ENCODE assay signal across 8 mouse cellular contexts in genomic region chr2:165791657-165792056, GRCm38 (mm10).
DNase-seq lines count a peak whose midpoint lies in the region; ATAC-seq and TF ChIP-seq lines count a peak whose summit lies in the region.

No protein-coding gene starts in this region.

- peaks cover 85% of the 10 kb centered on the region for H3K36me3 ChIP-seq in forebrain, embryonic 14.5 days (ENCODE audit: control insufficient read depth, insufficient read depth, low read length)
- peaks cover 88% of the 10 kb centered on the region for H3K36me3 ChIP-seq in intestine, embryonic 14.5 days (ENCODE audit: control insufficient read depth, insufficient read depth, low read length)

- peak; percentile 82 for TF ChIP-seq CTCF in brain, embryonic 14.5 days (IDR thresholded peaks at IDR 0.05; ENCODE audit: borderline replicate concordance, extremely low read depth, insufficient read depth, insufficient read length)
- peak; percentile 62 for TF ChIP-seq CTCF in olfactory bulb, adult 2 months (IDR thresholded peaks at IDR 0.05; ENCODE audit: insufficient read depth, low read depth, low read length)

- no peak overlapping the region for H3K4me3 ChIP-seq in forebrain, embryonic 14.5 days (ENCODE audit: low read depth, low read length)
- no peak overlapping the region for H3K4me3 ChIP-seq in intestine, embryonic 14.5 days (ENCODE audit: low read depth, low read length)
- H3K4me3 ChIP-seq in olfactory bulb, adult 2 months (ENCODE audit: insufficient read depth, low read depth, low read length), result no peak overlapping the region

- peaks cover 4% of the 10 kb centered on the region; the same call in 1 of the 2 replicates for H3K4me1 ChIP-seq in forebrain, embryonic 14.5 days (ENCODE audit: control insufficient read depth, insufficient read depth, low read length)
- H3K4me1 ChIP-seq in intestine, embryonic 14.5 days (replicated peaks; ENCODE audit: control insufficient read depth, insufficient read depth, low read length), result no peaks in the 10 kb centered on the region; the same call in 1 of the 2 replicates
- H3K4me1 ChIP-seq in olfactory bulb, adult 2 months (ENCODE audit: control insufficient read depth, insufficient read depth, low read length), result peaks cover 12% of the 10 kb centered on the region

- no peak overlapping the region for H3K9ac ChIP-seq in forebrain, embryonic 14.5 days (ENCODE audit: low read length)
- H3K9ac ChIP-seq in intestine, embryonic 14.5 days (ENCODE audit: low read length), result no peak overlapping the region

- no peak overlapping the region for H3K4me2 ChIP-seq in forebrain, embryonic 14.5 days (ENCODE audit: low read length)
- no peak overlapping the region for H3K4me2 ChIP-seq in intestine, embryonic 14.5 days (ENCODE audit: low read length)

- no peaks in the 10 kb centered on the region for H3K27me3 ChIP-seq in forebrain, embryonic 14.5 days (replicated peaks; ENCODE audit: control insufficient read depth, insufficient read depth, low read length)
- no peaks in the 10 kb centered on the region for H3K27me3 ChIP-seq in intestine, embryonic 14.5 days (replicated peaks; ENCODE audit: control insufficient read depth, insufficient read depth, low read length)

- ATAC-seq in forebrain, embryonic 14.5 days, result peak; percentile 26; the same call in 1 of the 2 replicates
- ATAC-seq in intestine, embryonic 14.5 days (replicated peaks; ENCODE audit: low FRiP score, low TSS enrichment, low read depth), result no peak
- ATAC-seq in inflammation-experienced regulatory T-cells, adult 6 months, result no peak

- no peaks in the 10 kb centered on the region for H3K9me3 ChIP-seq in forebrain, embryonic 14.5 days (replicated peaks; ENCODE audit: control insufficient read depth, low read length)
- H3K9me3 ChIP-seq in intestine, embryonic 14.5 days (ENCODE audit: control insufficient read depth, low read length), result no peaks in the 10 kb centered on the region

- 71% methylated on average over 9 of the region's 9 CpGs for WGBS in forebrain, embryonic 14.5 days
- 69% methylated on average over 9 of the region's 9 CpGs for WGBS in intestine, embryonic 14.5 days
- WGBS in olfactory bulb, adult 2 months, result 57% methylated on average over 9 of the region's 9 CpGs

- TF ChIP-seq POLR2A in brain, embryonic 14.5 days (IDR thresholded peaks at IDR 0.05; ENCODE audit: borderline replicate concordance, extremely low read depth, insufficient read depth, insufficient read length, poor library complexity, severe bottlenecking), result no peak
- no peak for TF ChIP-seq POLR2A in olfactory bulb, adult 2 months (IDR thresholded peaks at IDR 0.05; ENCODE audit: insufficient read depth, low read depth, low read length)

- peak; percentile 85 to 86 for DNase-seq in B cell, adult 2 months
- DNase-seq in CD8-positive naive resting alpha-beta T cell, adult 2 months (ENCODE audit: low read depth in 2 of 2, low spot score in 2 of 2), result peak; percentile 62
- DNase-seq in brain, embryonic 14.5 days (ENCODE audit: low read depth), result peak; percentile 65
- DNase-seq in forebrain, embryonic 14.5 days (ENCODE audit: low spot score), result peak; percentile 59
- DNase-seq in intestine, embryonic 14.5 days (ENCODE audit: low spot score), result peak; percentile 82
- DNase-seq in lung, adult 18-20 months, result peak; percentile 35 to 48

- H3K27ac ChIP-seq in forebrain, embryonic 14.5 days (ENCODE audit: low read depth, low read length), result no peak overlapping the region
- H3K27ac ChIP-seq in intestine, embryonic 14.5 days (ENCODE audit: low read depth), result no peak overlapping the region
- no peak overlapping the region for H3K27ac ChIP-seq in olfactory bulb, adult 2 months (ENCODE audit: insufficient read depth, low read depth, low read length)
